Mouse (Mus musculus): ENCODE measurements at regions not wholly inside any gene's neighbourhood (a gene's known extent, or its start where the extent isn't known, plus 50 kb on each side); places are given as distances from the start of the nearest gene placed in this dataset.

DNA sequence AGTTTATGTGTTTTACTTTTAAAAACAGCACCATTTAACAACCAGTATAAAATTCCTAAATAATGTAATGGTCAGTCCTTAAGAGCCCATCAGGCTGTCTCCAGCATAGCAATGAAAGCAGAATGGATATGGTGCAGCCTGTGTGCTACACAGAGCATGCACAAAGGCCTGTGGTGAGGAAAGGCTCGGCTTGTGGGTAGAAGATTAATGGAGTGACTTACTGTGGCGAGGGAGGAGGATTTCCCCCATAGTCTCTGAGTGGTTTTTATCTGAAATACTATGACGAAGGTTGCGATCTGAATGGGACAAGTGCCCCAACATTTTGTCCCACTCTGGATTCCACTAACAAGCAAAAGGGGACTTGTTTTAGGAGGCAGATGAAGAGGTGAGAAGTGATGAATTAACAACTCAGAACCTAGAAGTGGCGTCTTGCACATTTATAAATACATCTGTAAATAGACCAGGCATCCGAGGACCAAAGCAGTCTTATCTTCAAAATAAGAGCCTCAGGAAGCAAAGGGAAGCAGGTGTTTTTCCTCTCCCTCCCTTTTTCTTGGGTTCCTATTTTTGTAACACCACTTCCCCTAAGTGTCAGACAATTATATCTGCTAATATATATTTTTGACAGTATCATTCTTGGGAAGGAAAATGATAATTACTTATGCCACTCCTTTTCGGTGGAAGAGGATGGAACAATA is 55.9 kb upstream of the Clnk start:
- no peak for ATAC-seq (ENCODE audit: low read depth)
- Histone ChIP-seq H3K36me3 (ENCODE audit: control insufficient read depth, insufficient read depth, low read length) (no peaks in the 10 kb centered on the region), H3K4me3 (ENCODE audit: low read depth, low read length) (no peak overlapping the region), H3K4me2 (ENCODE audit: low read depth, low read length) (no peak overlapping the region), H3K9ac (ENCODE audit: low read depth, low read length) (no peak overlapping the region), H3K27ac (replicated peaks; ENCODE audit: low read depth, low read length) (no peak overlapping the region), H3K4me1 (ENCODE audit: control insufficient read depth, insufficient read depth, low read length) (no peaks in the 10 kb centered on the region), H3K9me3 (ENCODE audit: control insufficient read depth, low read length) (no peaks in the 10 kb centered on the region), H3K27me3 (replicated peaks; ENCODE audit: control insufficient read depth, insufficient read depth, low read length) (no peaks in the 10 kb centered on the region)
- 77% methylated on average over 7 of the region's 7 CpGs for WGBS
- no peak for DNase-seq (ENCODE audit: low spot score)

DNA sequence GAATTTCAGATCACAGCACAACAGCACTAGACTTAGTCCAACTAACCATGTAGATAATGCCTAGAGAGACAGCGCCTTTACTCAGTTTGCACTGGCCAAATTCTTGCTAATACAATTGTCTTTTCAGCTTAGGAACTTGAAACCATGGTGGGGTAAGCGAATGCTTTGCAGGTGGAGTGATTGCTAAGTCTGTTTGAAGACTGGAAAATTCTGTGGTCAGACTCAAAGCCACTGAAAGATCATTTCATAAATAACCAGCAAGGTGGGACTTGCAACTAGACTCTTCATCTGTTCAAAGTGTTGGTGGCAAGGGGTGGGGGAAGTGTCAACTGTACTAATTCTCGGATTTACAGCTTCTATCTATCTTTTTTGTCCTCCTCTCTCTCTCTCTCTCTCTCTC is 50.4 kb upstream of the Clnk start:
- ATAC-seq (ENCODE audit: low read depth), result peak; percentile 30; the same call in 1 of the 2 replicates

More for the DNA sequence above, 50.4 kb upstream of the Clnk start:
- Histone ChIP-seq H3K36me3 (ENCODE audit: control insufficient read depth, insufficient read depth, low read length) (no peaks in the 10 kb centered on the region), H3K27ac (replicated peaks; ENCODE audit: low read depth, low read length) (no peak overlapping the region), H3K9ac (ENCODE audit: low read depth, low read length) (no peak overlapping the region), H3K4me2 (ENCODE audit: low read depth, low read length) (no peak overlapping the region), H3K4me1 (ENCODE audit: control insufficient read depth, insufficient read depth, low read length) (no peaks in the 10 kb centered on the region), H3K9me3 (ENCODE audit: control insufficient read depth, low read length) (no peaks in the 10 kb centered on the region), H3K4me3 (ENCODE audit: low read depth, low read length) (no peak overlapping the region), H3K27me3 (replicated peaks; ENCODE audit: control insufficient read depth, insufficient read depth, low read length) (no peaks in the 10 kb centered on the region)
- 77% methylated on average over 3 of the region's 3 CpGs for WGBS
- DNase-seq (ENCODE audit: low spot score), result no peak
